Mouse (Mus musculus): ENCODE results near the gene 2810006K23Rik.
A peak's percentile ranks its signal among the peaks of the same experiment; 100 is the strongest.
"Not testable (repeated sequence)": the region's sequence is repeated elsewhere in the genome, so short reads cannot be mapped to it uniquely, and the experiment has no call there.

The 2810006K23Rik gene

DNA sequence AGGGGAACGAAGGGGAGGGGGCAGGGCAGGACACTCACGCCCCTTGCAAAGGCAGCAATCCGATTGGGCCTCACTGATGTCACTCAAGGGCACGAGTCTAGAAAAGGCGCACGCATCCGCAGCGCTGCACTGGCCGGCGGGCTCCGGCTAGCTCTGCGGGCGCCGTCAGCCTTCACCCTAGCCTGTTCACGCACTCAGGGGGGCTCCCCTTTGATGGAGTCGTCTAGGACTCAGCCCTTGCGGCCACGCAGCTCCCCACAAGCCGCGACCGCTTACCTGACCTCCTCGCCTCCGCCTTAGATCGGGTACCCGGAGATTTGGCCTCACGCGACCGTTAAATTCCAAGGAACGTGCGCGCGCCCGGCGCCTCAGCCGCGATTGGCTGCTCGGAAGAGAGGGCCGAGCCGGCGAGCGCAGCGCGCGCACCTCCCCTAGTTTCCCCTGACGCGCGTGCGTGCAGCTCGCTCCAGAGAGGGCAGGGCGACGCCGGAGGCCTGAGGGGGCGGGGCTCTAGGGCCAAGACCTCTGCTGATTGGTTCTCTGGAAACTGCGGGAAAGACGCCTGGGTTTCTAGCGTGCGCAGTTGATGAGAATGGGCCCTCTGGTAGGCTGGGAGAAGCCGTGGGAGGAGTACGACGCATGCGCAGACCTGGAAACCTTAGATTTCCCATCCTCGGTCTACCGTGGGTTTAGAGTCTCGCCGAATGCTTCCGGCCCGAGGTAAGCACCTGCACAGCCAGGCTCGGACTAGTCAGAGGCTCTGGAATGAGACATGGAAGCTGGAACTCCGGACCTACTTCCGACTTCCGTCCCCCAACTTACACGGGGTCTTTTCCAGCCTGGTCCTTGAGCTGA lies at the start of gene 2810006K23Rik, which contains the start of gene Mphosph9:
TSS of gene 2810006K23Rik (plus strand) at position 580 of the 855 bp plus-strand sequence.
TSS of gene Mphosph9 (minus strand) at position 463 of the 855 bp plus-strand sequence.
- DNase-seq (ENCODE audit: low spot score), result peak; percentile 100

DNA sequence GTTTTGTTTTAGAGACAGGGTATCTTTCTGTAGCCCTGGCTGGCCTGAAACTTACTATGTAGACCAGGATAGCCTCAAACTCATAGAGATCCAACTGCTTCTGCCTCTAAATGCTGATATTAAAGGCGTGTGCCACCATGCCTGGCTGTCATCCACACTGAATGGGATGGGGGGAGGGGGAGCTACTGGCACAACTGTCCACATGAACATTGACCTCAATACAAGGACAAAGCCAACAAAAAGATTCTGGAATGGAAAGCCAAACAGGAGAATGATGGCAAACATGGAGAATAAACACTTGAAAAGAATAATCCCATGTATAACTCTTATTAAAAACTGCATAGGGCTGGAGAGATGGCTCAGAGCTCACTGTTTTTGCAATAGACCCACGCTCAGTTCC lies 45.0 kb upstream of the 2810006K23Rik start:
- no peak for DNase-seq (ENCODE audit: low spot score)

GRCm38 (mm10) chr5:124284330-124284729 lies 43.6 kb upstream of the 2810006K23Rik start:
- DNase-seq (ENCODE audit: low spot score), result peak; percentile 50

- DNase-seq (ENCODE audit: low spot score), result no peak
These were observed 40.2 kb upstream of the 2810006K23Rik start for GRCm38 (mm10) chr5:124287616-124288247.

DNA sequence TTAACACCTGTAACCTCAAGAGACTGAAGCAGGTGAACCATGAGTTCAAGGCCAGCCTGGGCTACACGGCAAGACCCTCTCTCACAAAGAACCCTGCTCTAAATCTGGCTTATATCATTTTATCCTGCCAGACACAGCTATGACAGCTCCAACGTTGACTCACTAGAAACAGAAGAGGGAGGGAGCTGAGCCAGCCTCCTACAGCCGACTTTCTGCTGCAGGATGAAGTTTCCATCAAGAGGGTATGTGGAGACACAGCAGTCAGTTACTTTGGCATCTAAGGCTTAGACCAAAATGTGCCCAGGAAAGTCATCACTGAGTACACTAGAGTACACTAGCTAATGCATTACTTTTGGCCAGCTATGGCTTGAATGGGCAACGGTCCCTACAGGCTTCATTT lies 37.7 kb upstream of the 2810006K23Rik start:
- no peak for DNase-seq (ENCODE audit: low spot score)

GRCm38 (mm10) chr5:124293967-124294366 lies 33.9 kb upstream of the 2810006K23Rik start:
- no peak for DNase-seq (ENCODE audit: low spot score)

DNA sequence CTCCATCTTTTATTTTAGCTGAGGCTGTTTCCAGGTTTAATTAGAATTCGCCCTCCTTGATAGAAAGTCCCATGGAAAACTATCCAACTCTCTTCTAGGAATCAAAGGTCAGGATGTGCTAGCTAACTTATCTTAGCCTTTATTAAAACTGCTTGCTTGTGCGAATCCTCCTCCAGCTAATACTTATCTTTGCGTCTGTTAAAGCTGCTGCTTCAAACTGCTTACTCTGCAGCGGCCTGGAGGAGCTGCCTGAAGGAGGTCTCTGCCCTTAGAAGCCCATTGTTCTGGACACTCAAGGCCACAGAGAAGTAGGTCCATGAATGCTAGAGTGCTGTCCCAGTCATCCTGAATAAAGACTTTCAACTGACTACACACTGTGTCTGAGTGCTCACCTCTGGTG lies 31.4 kb upstream of the 2810006K23Rik start:
- no peak for DNase-seq (ENCODE audit: low spot score)

- DNase-seq (ENCODE audit: low spot score), result peak; percentile 50
These were observed 28.6 kb upstream of the 2810006K23Rik start for GRCm38 (mm10) chr5:124299307-124299706.

DNA sequence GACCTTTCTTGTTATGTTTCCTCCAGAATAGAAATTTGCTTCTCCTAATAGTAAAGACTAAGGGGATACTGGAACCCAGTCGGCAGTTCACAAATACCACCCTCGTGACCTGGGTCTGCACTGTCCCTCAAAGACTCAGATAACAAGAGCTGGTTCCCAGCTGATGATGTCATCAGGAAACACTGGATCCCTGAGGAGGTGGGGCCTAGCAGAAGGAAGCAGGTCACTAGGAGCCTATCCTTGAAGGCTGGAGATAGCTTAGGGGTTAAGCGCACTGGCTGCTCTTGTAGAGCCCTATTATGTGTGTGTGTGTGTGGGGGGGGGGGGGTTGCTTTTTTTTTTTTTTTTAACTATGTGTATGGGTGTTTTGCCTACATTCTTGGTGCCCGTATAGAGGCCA lies 27.8 kb upstream of the 2810006K23Rik start:
- DNase-seq (ENCODE audit: low spot score), result peak; percentile 29

GRCm38 (mm10) chr5:124302853-124303252 lies 25.0 kb upstream of the 2810006K23Rik start:
- not testable (repeated sequence) for DNase-seq (ENCODE audit: low spot score)

DNA sequence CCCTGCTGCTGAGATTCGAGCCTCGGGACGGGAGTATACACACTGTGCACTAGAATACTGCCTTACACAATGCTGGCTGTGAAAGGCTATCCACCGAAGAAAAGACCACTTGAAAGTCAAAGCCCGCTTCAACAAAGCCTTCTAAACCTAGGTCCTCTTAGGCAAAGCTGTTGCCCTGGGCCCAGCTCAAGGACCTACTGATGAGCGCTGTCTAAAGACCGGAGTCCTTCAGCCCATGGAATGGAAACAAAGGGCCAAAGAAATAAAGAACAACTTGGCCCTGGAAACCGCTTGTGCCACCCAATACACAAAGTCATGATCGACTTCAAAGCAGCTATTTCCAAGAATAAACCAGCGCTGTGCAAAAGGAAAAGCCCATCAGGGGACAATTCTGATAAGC lies 18.7 kb upstream of the 2810006K23Rik start:
- DNase-seq (ENCODE audit: low spot score), result no peak

- no peak for DNase-seq (ENCODE audit: low spot score)
These were observed 17.8 kb upstream of the 2810006K23Rik start for GRCm38 (mm10) chr5:124310091-124310490.

GRCm38 (mm10) chr5:124315498-124315897 lies 12.4 kb upstream of the 2810006K23Rik start:
- DNase-seq (ENCODE audit: low spot score), result no peak

- no peak for DNase-seq (ENCODE audit: low spot score)
These were observed 11.9 kb upstream of the 2810006K23Rik start for GRCm38 (mm10) chr5:124315941-124316340.

DNA sequence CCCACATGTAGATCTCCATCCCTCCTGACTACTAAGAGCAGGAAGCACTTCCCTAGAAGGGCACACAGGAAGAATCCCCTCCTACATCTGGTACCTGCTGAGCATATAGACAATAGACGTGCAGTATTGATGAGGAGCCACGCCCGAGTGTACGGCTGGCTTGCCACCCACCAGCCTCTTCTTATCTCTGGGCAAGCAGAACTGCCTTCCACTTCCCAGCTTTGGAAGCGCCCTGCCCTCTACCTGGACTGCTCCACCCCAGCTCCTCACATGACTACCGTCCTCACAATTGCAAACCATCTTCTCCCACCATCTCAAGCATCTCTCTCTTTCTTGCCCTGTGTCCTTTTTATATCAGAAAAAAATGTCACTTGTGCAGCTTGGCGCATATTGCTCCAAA lies 10.2 kb upstream of the 2810006K23Rik start:
- DNase-seq (ENCODE audit: low spot score), result no peak

DNA sequence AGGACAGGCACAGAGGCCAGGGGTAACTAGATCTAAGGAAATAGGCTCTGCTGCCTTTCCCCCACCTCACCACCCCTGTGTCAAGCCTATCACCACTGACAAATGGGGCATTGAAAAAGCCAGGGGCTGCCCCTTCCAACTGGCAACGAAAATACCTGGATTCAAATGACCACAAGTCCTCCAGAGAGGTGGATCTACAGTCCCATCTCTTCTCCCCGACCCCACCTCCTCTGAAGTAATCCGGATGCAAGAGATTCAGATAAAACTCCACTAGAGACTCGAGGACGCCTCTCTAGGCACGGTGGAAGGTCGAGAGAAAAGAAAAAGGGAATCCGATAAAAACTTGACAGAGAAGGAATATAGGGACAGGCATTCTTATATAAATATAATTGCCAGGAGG lies 1.1 kb upstream of the 2810006K23Rik start:
- DNase-seq (ENCODE audit: low spot score), result no peak

GRCm38 (mm10) chr5:124330086-124330485 lies 2.2 kb downstream of the 2810006K23Rik start:
- DNase-seq (ENCODE audit: low spot score), result no peak

- peak; percentile 74 for DNase-seq (ENCODE audit: low spot score)
These were observed 6.5 kb downstream of the 2810006K23Rik start for GRCm38 (mm10) chr5:124334392-124334791.

GRCm38 (mm10) chr5:124337103-124337502 lies 9.2 kb downstream of the 2810006K23Rik start:
- DNase-seq (ENCODE audit: low spot score), result peak; percentile 3

DNA sequence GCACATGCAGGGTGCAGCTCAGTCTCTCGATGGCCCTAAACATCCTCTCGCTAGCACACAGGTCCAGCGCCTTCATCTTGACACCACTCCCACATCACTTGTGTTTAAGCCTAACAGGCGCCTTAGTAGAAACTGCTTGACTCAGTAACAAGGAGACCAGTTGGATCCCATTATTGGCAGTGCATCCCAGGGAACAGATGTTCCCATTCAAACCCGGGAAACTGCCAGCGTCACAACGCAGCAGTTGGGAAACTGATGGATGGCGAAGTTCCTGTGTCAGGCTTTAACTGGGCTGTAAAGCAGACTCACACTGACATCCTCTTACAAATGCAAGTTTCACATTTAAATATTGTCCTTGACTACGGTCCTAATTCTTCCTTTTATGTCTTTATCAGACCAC lies 10.0 kb downstream of the 2810006K23Rik start:
- peak; percentile 45 for DNase-seq (ENCODE audit: low spot score)

DNA sequence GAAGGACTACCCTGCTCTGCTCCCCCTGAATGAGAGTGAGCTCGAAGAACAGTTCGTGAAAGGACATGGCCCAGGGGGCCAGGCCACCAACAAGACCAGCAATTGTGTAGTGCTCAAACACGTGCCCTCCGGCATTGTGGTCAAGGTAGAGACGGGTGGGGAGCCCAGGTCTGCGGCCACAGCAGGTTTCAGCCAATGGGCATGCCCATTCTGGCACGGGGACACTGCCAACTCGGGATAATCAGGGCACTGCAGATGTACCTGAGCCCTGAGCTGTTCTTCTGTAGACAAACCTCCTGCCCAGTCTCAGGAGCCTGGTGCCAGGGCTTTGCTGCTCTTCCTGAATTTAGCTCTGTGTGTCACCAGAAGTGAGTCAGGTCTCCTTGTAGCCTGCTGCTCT lies 10.9 kb downstream of the 2810006K23Rik start:
- no peak for DNase-seq (ENCODE audit: low spot score)

DNA sequence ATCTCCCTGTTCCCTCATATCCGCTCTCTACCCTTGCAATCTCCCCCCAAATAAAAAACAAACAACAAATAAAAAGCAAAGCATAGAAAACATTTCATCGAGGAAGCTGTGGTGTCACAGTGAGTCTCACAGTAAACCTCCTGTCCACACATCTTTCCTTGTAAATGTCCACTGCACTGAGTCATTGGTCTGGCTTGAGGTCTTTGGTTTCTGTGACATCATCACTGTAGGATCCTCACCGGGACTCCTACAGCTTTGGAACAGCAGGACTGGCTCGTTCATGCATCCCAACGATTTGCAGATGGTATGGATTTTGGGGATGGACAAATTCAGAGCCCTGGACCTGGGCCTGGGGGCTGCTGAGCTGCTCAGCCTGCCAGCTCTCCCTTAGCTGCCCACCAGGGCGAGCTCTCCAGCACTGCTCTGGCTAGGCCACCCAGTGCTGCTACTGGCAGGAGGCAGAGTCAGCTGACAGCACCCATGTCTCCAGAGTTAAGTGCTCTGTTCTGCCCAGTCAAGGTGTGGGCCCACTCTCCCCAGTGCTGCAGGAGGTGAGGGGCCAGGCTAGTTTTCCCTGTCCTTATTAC lies 14.0 kb downstream of the 2810006K23Rik start:
- peak; percentile 8 for DNase-seq (ENCODE audit: low spot score)

GRCm38 (mm10) chr5:124342897-124343296 lies 15.0 kb downstream of the 2810006K23Rik start:
- peak; percentile 3 for DNase-seq (ENCODE audit: low spot score)
